Mouse (Mus musculus) MEL (cell line): ENCODE data around the gene Hs3st6. TPM values are rescaled to one million over a fixed set of nuclear protein-coding genes. Genes with fewer than 3 reads are reported as not detected.

ENCODE experiments used
- DNase-seq: peaks from one replicate; pipeline ENCODE4 v3.0.0; 2011; ENCODE audit warnings: low read depth, low spot score
- H3K27ac ChIP-seq: 2 replicates; pipeline ENCODE4 v1.5.1; 2012; ENCODE audit warnings: low read depth, mild to moderate bottlenecking, control low read depth, low read length, moderate library complexity; ENCODE audit not compliant: control insufficient read depth
- H3K27me3 ChIP-seq, 2 experiments: fragments of 150-350 bp in 1 of 2; sonication (generic) in 1 of 2; 2 replicates each; pipeline ENCODE4 v1.6.1; 2012; ENCODE audit warnings: low read length in 2 of 2, mild to moderate bottlenecking in 2 of 2, improper control_type of control experiment in 1 of 2, moderate library complexity in 1 of 2; ENCODE audit not compliant: insufficient read depth in 2 of 2, control insufficient read depth in 1 of 2
- H3K36me3 ChIP-seq, 2 experiments: 2 replicates each; pipeline ENCODE4 v1.6.1; 2012 to 2014; ENCODE audit warnings: low read length in 2 of 2, improper control_type of control experiment in 1 of 2, inconsistent platforms in 1 of 2, mild to moderate bottlenecking in 1 of 2; ENCODE audit not compliant: insufficient read depth in 2 of 2, control insufficient read depth in 1 of 2
- H3K4me1 ChIP-seq, 2 experiments: fragments of 150-350 bp in 1 of 2; sonication (generic) in 1 of 2; 2 replicates each; pipeline ENCODE4 v1.6.1; 2012; ENCODE audit warnings: low read length in 2 of 2, improper control_type of control experiment in 1 of 2, mild to moderate bottlenecking in 1 of 2; ENCODE audit not compliant: insufficient read depth in 2 of 2, control insufficient read depth in 1 of 2
- H3K4me3 ChIP-seq, 2 experiments: fragments of 150-350 bp in 1 of 2; sonication (generic) in 1 of 2; 2 replicates each; pipeline ENCODE4 v1.5.1; 2012; ENCODE audit warnings: low read depth in 2 of 2, low read length in 2 of 2, mild to moderate bottlenecking in 2 of 2, moderate library complexity in 2 of 2, control low read depth in 1 of 2, improper control_type of control experiment in 1 of 2; ENCODE audit not compliant: control insufficient read depth in 1 of 2, insufficient read depth in 1 of 2
- H3K79me2 ChIP-seq: 2 replicates; pipeline ENCODE4 v1.6.1; 2012; ENCODE audit warnings: mild to moderate bottlenecking, low read length, moderate library complexity; ENCODE audit not compliant: control insufficient read depth, poor library complexity, insufficient read depth
- H3K9ac ChIP-seq: 2 replicates; pipeline ENCODE4 v1.6.1; 2012; ENCODE audit warnings: low read depth, mild to moderate bottlenecking, control low read depth, low read length, moderate library complexity; ENCODE audit not compliant: control insufficient read depth, poor library complexity, severe bottlenecking
- H3K9me3 ChIP-seq: fragments of 150-350 bp; sonication (generic); replicated peaks from 2 replicates; pipeline ENCODE4 v1.6.1; 2012; ENCODE audit warnings: mild to moderate bottlenecking, low read length, improper control_type of control experiment, moderate library complexity; ENCODE audit not compliant: insufficient read depth
- BHLHE40 ChIP-seq: IDR thresholded peaks from 2 replicates; pipeline ENCODE4 v1.6.1; 2012; ENCODE audit warnings: low read depth, mild to moderate bottlenecking, inconsistent platforms, low read length, improper control_type of control experiment, borderline replicate concordance
- EP300 ChIP-seq, 2 experiments: IDR thresholded peaks; 2 replicates each; pipeline ENCODE4 v1.6.1; 2011; ENCODE audit warnings: improper control_type of control experiment in 2 of 2, low read length in 2 of 2, low read depth in 1 of 2, mild to moderate bottlenecking in 1 of 2
- HCFC1 ChIP-seq: IDR thresholded peaks from 2 replicates; pipeline ENCODE4 v1.6.1; 2012; ENCODE audit warnings: low read depth, mild to moderate bottlenecking, inconsistent platforms, low read length, improper control_type of control experiment, moderate library complexity
- JUND ChIP-seq: IDR thresholded peaks from 2 replicates; pipeline ENCODE4 v1.6.1; 2011; ENCODE audit warnings: low read depth, mild to moderate bottlenecking, improper control_type of control experiment, low read length
- KAT2A ChIP-seq: conservative IDR thresholded peaks from 2 replicates; pipeline ENCODE4 v1.6.1; 2012; ENCODE audit warnings: low read depth, low read length, improper control_type of control experiment, inconsistent platforms
- MAFK ChIP-seq: IDR thresholded peaks from 2 replicates; pipeline ENCODE4 v1.6.1; 2011; ENCODE audit warnings: low read depth, mild to moderate bottlenecking, low read length, improper control_type of control experiment, borderline replicate concordance
- MAZ ChIP-seq: IDR thresholded peaks from 2 replicates; pipeline ENCODE4 v1.6.1; 2012; ENCODE audit warnings: low read depth, mild to moderate bottlenecking, inconsistent platforms, low read length, improper control_type of control experiment
- MEF2A ChIP-seq: IDR thresholded peaks from 2 replicates; pipeline ENCODE4 v1.6.1; 2014; ENCODE audit warnings: low read depth, mild to moderate bottlenecking, inconsistent platforms, low read length, improper control_type of control experiment; ENCODE audit not compliant: poor library complexity, insufficient replicate concordance, severe bottlenecking; ENCODE audit errors: extremely low read depth
- MXI1 ChIP-seq: IDR thresholded peaks from 2 replicates; pipeline ENCODE4 v1.6.1; 2011; ENCODE audit warnings: mild to moderate bottlenecking, low read depth, low read length, improper control_type of control experiment
- NELFE ChIP-seq: IDR thresholded peaks from 2 replicates; pipeline ENCODE4 v1.6.1; 2011; ENCODE audit warnings: low read depth, low read length, improper control_type of control experiment
- POLR2AphosphoS5 ChIP-seq: IDR thresholded peaks from 2 replicates; pipeline ENCODE4 v1.6.1; 2012; ENCODE audit warnings: low read depth, borderline replicate concordance, mild to moderate bottlenecking, inconsistent platforms, low read length, moderate library complexity, mixed read lengths
- RAD21 ChIP-seq: IDR thresholded peaks from 2 replicates; pipeline ENCODE4 v1.6.1; 2011; ENCODE audit warnings: mild to moderate bottlenecking, low read depth, low read length, improper control_type of control experiment
- SMC3 ChIP-seq: IDR thresholded peaks from 2 replicates; pipeline ENCODE4 v1.6.1; 2011; ENCODE audit warnings: low read depth, low read length, improper control_type of control experiment
- TAL1 ChIP-seq: IDR thresholded peaks from 2 replicates; pipeline ENCODE4 v1.6.1; 2012; ENCODE audit warnings: mild to moderate bottlenecking, inconsistent platforms, low read length, moderate library complexity, mixed read lengths
- TCF12 ChIP-seq: IDR thresholded peaks from 2 replicates; pipeline ENCODE4 v1.6.1; 2014; ENCODE audit warnings: low read depth, mild to moderate bottlenecking, inconsistent platforms, low read length, improper control_type of control experiment, moderate library complexity
- polyA plus RNA-seq, 2 experiments: library from polyadenylated mRNA; stranded (reverse) in 1 of 2; unstranded in 1 of 2; fragments of >175 nt in 1 of 2; fragments of >200 nt in 1 of 2; gene quantifications; 2 replicates each; pipeline versions ENCODE4 v1.2.1 to v1.2.4; 2012; ENCODE audit warnings: low replicate concordance in 2 of 2, low read depth in 1 of 2; ENCODE audit not compliant: insufficient read length in 2 of 2, insufficient read depth in 1 of 2, missing spikeins in 1 of 2
- total RNA-seq: library from RNA; depleted of rRNA; stranded (reverse); fragments of 300-350 nt; gene quantifications from 2 replicates; pipeline ENCODE4 v1.2.3, GENCODE M21; 2012

The Hs3st6 gene
- total and polyA plus RNA-seq, 3 experiments, result not detected

DNA sequence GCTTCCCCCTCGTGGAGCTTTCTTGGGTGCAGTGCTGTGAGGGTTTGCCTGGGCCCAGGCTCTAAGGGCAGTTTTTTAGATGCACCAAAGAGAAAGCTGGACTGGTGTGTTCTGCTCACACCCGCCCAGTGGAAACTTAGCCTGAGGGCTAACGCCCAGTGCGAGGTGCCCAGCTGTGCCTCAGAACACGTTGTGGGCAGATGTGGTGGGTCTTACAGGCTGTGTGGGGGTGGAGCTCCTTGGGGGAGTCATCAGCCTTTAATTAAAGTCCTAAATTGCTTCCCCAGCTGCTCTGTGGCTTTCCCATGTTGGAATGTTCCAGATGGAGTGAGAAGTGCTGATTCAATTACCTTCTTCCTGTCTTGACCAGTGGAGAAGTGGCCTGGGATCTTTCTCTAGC is 8.3 kb downstream of the Hs3st6 start:
- Histone ChIP-seq H3K9ac (no peak overlapping the region), H3K4me3 (no peak overlapping the region), H3K27ac (no peak overlapping the region), H3K4me1 (no peaks in the 10 kb centered on the region), H3K9me3 (no peaks in the 10 kb centered on the region), H3K79me2 (no peaks in the 10 kb centered on the region), H3K27me3 (peaks cover 0 to 2% of the 10 kb centered on the region in 2 experiments; a peak in 2 of 4 replicates), H3K36me3 (no peaks in the 10 kb centered on the region)
- no peak for DNase-seq
- TF ChIP-seq MAZ (no peak), JUND (no peak), EP300 (IDR thresholded peaks at IDR 0.05; ENCODE audit: low read depth in 1 of 2, low read length in 2 of 2) (no peak), MXI1 (no peak), TCF12 (no peak), RAD21 (no peak), BHLHE40 (no peak), HCFC1 (no peak)

DNA sequence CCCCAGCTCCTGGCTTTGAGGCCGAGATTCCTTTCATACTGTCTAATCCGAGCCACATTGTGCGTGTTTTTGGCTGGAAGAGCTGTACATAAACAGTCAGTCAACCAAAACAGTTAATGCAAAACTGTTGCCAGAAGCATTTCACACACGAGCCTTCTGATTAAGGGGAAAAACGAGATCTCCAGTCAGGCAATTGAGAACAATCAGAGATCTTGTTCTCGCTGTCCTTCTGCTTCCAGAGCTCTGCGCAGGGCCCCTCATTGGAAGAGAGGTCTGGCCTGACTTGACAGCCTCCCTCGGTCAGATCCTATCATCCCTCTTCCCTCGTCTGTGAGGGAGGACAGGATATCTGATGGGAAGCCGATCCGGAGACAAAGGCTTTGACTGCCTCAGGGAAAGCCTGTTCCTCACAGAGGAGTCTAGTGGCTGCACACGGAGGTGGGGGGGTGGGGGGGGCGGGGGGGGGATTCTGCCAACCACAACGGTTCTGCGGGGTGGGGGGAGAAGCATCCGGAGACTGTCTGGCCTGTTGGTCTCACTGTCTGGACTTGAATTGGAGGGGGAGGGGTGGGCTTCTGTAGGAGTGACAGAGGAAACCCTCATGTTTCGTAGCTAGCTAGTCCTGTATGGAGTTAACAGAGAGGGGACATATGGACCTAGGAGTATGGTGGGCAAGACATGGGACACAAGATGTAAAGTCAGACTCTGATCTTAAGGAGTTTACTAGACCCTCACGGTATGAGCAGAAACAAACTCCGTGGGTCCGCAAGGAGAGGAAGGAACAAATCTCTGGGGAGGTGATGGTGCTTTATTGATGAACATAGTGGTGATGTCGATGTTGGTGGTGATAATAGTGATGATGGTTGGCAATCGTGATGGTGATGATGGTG is 12.5 kb downstream of the Hs3st6 start:
- H3K4me1 ChIP-seq, result no peaks in the 10 kb centered on the region

DNA sequence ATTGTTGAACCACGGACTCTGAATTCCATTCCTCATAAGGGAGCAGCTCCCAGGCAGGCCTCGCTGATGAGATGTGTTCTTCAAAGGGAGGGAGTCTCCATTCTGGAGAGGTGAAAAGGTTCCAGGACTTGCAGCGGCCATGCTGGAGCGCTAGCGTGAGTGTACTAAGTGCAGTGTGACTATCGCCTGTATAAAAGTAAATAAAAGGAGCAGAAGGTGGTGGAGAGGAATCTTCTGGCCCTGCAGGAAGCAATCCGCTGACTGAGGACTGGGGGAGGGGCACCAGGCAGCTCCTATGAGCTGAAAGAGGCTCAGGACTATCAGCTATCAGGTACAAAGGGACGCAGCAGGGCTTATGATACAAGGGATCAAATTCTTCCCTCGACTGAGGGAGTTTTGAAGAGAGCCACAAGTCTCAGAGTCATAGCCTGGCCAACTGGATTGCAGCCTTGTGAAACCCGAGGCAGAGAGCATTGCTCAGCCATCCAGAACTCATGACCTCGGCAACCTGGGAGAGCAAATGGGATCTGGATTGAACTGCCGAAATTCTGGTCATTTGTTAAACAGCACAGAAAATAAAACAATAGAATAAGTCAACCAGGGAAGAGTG is 13.6 kb downstream of the Hs3st6 start:
- Histone ChIP-seq H3K9ac (no peak overlapping the region), H3K36me3 (no peaks in the 10 kb centered on the region), H3K27ac (no peak overlapping the region), H3K79me2 (no peaks in the 10 kb centered on the region), H3K4me1 (no peaks in the 10 kb centered on the region), H3K4me3 (no peak overlapping the region), H3K27me3 (peaks cover 13 to 15% of the 10 kb centered on the region in 2 experiments), H3K9me3 (no peaks in the 10 kb centered on the region)
- no peak for DNase-seq
- TF ChIP-seq TCF12, result no peak
- no peak for TF ChIP-seq SMC3
- no peak for TF ChIP-seq MXI1
- no peak for TF ChIP-seq KAT2A
- no peak for TF ChIP-seq NELFE
- TF ChIP-seq POLR2AphosphoS5, result no peak
- TF ChIP-seq MAFK, result no peak
- TF ChIP-seq JUND, result no peak
- TF ChIP-seq HCFC1, result no peak
- TF ChIP-seq TAL1, result no peak

More for the DNA sequence above, 12.5 kb downstream of the Hs3st6 start:
- Histone ChIP-seq H3K9ac (no peak overlapping the region), H3K79me2 (no peaks in the 10 kb centered on the region), H3K36me3 (no peaks in the 10 kb centered on the region), H3K27me3 (peaks cover 13 to 15% of the 10 kb centered on the region in 2 experiments), H3K4me3 (no peak overlapping the region), H3K27ac (no peak overlapping the region), H3K9me3 (no peaks in the 10 kb centered on the region)
- DNase-seq, result no peak
- no peak for TF ChIP-seq TCF12
- no peak for TF ChIP-seq MEF2A
